Mouse (Mus musculus) embryonic facial prominence, embryonic 11.5 days (tissue): ENCODE results near the gene Hspg2. TPM values are rescaled to one million over a fixed set of nuclear protein-coding genes. Genes with fewer than 3 reads are reported as not detected.

Experiments used
- ATAC-seq: fragments of 200-750 bp; cut with Nextera tagmentation; replicated peaks from 2 replicates; pipeline ENCODE4 v1.8.0; 2017; ENCODE audit warnings: low read depth; ENCODE audit not compliant: insufficient number of reproducible peaks, low FRiP score, low TSS enrichment
- DNase-seq: peaks from one replicate; pipeline ENCODE4 v3.0.0-alpha.2; 2015; ENCODE audit warnings: low spot score
- H3K27ac ChIP-seq: fragments of 300-500 bp; sonication (generic); replicated peaks from 2 replicates; pipeline ENCODE4 v1.5.1; 2014; ENCODE audit warnings: mild to moderate bottlenecking, low read depth, low read length, control low read depth
- H3K27me3 ChIP-seq: fragments of 300-500 bp; sonication (generic); 2 replicates; pipeline ENCODE4 v1.6.1; 2014; ENCODE audit warnings: mild to moderate bottlenecking, low read length, moderate library complexity, mixed read lengths; ENCODE audit not compliant: control insufficient read depth, insufficient read depth
- H3K36me3 ChIP-seq: fragments of 300-500 bp; sonication (generic); replicated peaks from 2 replicates; pipeline ENCODE4 v1.6.1; 2014; ENCODE audit warnings: low read depth, mild to moderate bottlenecking, low read length, moderate library complexity, mixed read lengths; ENCODE audit not compliant: control insufficient read depth, insufficient read depth
- H3K4me1 ChIP-seq: fragments of 300-500 bp; sonication (generic); 2 replicates; pipeline ENCODE4 v1.6.1; 2014; ENCODE audit warnings: low read length, mixed read lengths; ENCODE audit not compliant: control insufficient read depth, insufficient read depth
- H3K4me2 ChIP-seq: fragments of 300-500 bp; sonication (generic); 2 replicates; pipeline ENCODE4 v1.6.1; 2014; ENCODE audit warnings: low read depth, mild to moderate bottlenecking, control low read depth, low read length, moderate library complexity
- H3K4me3 ChIP-seq: fragments of 300-500 bp; sonication (generic); 2 replicates; pipeline ENCODE4 v1.5.1; 2014; ENCODE audit warnings: low read depth, low read length, control low read depth
- H3K9ac ChIP-seq: fragments of 300-500 bp; sonication (generic); replicated peaks from 2 replicates; pipeline ENCODE4 v1.6.1; 2014; ENCODE audit warnings: mild to moderate bottlenecking, control low read depth, low read length
- H3K9me3 ChIP-seq: fragments of 300-500 bp; sonication (generic); replicated peaks from 2 replicates; pipeline ENCODE4 v1.6.1; 2016; ENCODE audit warnings: mild to moderate bottlenecking, low read length, inconsistent platforms, mixed read lengths; ENCODE audit not compliant: control insufficient read depth
- WGBS: fragments of 180-500 bp; shearing (Covaris S2); extraction: QIAGEN DNeasy Blood & Tissue Kit; methylation state at CpG from one replicate; pipeline ENCODE4 v1.1.7; 2014; 5-methylcytosine and 5-hydroxymethylcytosine counted together
- polyA plus RNA-seq: library from polyadenylated mRNA; unstranded; fragments of >200 nt; fragmentation: Nextera tagmentation; extraction: Ambion mirVana; gene quantifications from 2 replicates; pipeline ENCODE4 v1.2.1, GENCODE M21; 2014

The Hspg2 gene
- polyA plus RNA-seq, 1 experiment from 2014 or later = 14.4 TPM

GRCm38 (mm10) chr4:137454582-137454981 is 14.0 kb upstream of the Hspg2 start:
- Histone ChIP-seq H3K9me3 (no peaks in the 10 kb centered on the region), H3K36me3 (no peaks in the 10 kb centered on the region), H3K27ac (no peak overlapping the region), H3K4me1 (no peaks in the 10 kb centered on the region), H3K4me2 (no peak overlapping the region), H3K9ac (no peak overlapping the region), H3K27me3 (no peaks in the 10 kb centered on the region), H3K4me3 (no peak overlapping the region)
- ATAC-seq = no peak
- no peak for DNase-seq
- 89% methylated on average over 14 of the region's 14 CpGs for WGBS

GRCm38 (mm10) chr4:137456581-137456980 is 12.0 kb upstream of the Hspg2 start:
- Histone ChIP-seq H3K9ac (no peak overlapping the region), H3K9me3 (no peaks in the 10 kb centered on the region), H3K4me1 (no peaks in the 10 kb centered on the region), H3K27ac (no peak overlapping the region), H3K4me3 (no peak overlapping the region), H3K36me3 (no peaks in the 10 kb centered on the region), H3K27me3 (no peaks in the 10 kb centered on the region), H3K4me2 (no peak overlapping the region)
- ATAC-seq = no peak
- 85% methylated on average over 12 of the region's 12 CpGs for WGBS
- DNase-seq = no peak

GRCm38 (mm10) chr4:137457292-137457691 is 11.3 kb upstream of the Hspg2 start:
- 87% methylated on average over 4 of the region's 4 CpGs for WGBS
- no peak overlapping the region for H3K4me2 ChIP-seq
- no peaks in the 10 kb centered on the region for H3K4me1 ChIP-seq
- no peak overlapping the region for H3K4me3 ChIP-seq
- H3K9ac ChIP-seq = no peak overlapping the region
- H3K27me3 ChIP-seq = no peaks in the 10 kb centered on the region
- ATAC-seq (no peak), DNase-seq (no peak)
- H3K9me3 ChIP-seq = no peaks in the 10 kb centered on the region
- H3K36me3 ChIP-seq = no peaks in the 10 kb centered on the region
- H3K27ac ChIP-seq = no peak overlapping the region

DNA sequence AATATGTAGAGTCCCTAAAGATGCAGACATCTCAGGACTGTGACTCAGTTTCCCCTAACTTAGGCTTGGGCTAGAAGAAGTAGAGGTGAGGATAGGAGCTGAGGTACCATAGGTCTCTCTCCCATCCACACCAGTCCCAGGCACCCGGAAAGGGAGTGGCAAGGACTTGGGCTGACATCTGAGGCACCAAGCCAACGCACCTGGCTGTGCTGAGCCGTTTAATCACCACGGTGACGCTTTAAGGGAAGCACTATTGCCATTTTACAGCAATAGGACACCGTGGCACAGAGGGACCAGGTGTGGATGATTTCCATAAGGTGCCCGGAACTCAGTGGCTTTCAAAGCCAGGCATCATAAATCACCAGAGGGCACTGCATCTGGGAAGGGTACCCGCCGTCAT is 10.3 kb upstream of the Hspg2 start:
- 89% methylated on average over 9 of the region's 9 CpGs for WGBS
- no peak for ATAC-seq
- Histone ChIP-seq H3K27me3 (no peaks in the 10 kb centered on the region), H3K4me2 (no peak overlapping the region), H3K9me3 (no peaks in the 10 kb centered on the region), H3K36me3 (no peaks in the 10 kb centered on the region), H3K9ac (no peak overlapping the region), H3K4me1 (no peaks in the 10 kb centered on the region), H3K4me3 (no peak overlapping the region), H3K27ac (no peak overlapping the region)
- no peak for DNase-seq

GRCm38 (mm10) chr4:137458861-137459260 is 9.7 kb upstream of the Hspg2 start:
- Histone ChIP-seq H3K27ac (no peak overlapping the region), H3K36me3 (no peaks in the 10 kb centered on the region), H3K9me3 (no peaks in the 10 kb centered on the region), H3K9ac (no peak overlapping the region), H3K4me1 (no peaks in the 10 kb centered on the region), H3K4me3 (no peak overlapping the region), H3K27me3 (no peaks in the 10 kb centered on the region), H3K4me2 (no peak overlapping the region)
- WGBS = 62% methylated on average over 5 of the region's 5 CpGs
- no peak for ATAC-seq
- no peak for DNase-seq

GRCm38 (mm10) chr4:137460676-137461075 is 7.9 kb upstream of the Hspg2 start:
- Histone ChIP-seq H3K4me3 (no peak overlapping the region), H3K9ac (no peak overlapping the region), H3K27ac (no peak overlapping the region; the same call in 1 of the 2 replicates), H3K4me1 (no peaks in the 10 kb centered on the region), H3K36me3 (no peaks in the 10 kb centered on the region), H3K27me3 (no peaks in the 10 kb centered on the region), H3K9me3 (no peaks in the 10 kb centered on the region), H3K4me2 (no peak overlapping the region)
- ATAC-seq = no peak
- no peak for DNase-seq
- WGBS = 64% methylated on average over 14 of the region's 14 CpGs

- H3K4me2 ChIP-seq = no peak overlapping the region
- H3K27ac ChIP-seq = no peak overlapping the region
- ATAC-seq (no peak), DNase-seq (no peak)
- H3K9me3 ChIP-seq = no peaks in the 10 kb centered on the region
- no peaks in the 10 kb centered on the region for H3K4me1 ChIP-seq
- H3K27me3 ChIP-seq = no peaks in the 10 kb centered on the region
- 76% methylated on average over 4 of the region's 4 CpGs for WGBS
- H3K36me3 ChIP-seq = no peaks in the 10 kb centered on the region
- H3K9ac ChIP-seq = no peak overlapping the region
- H3K4me3 ChIP-seq = no peak overlapping the region
These were observed 7.4 kb upstream of the Hspg2 start for GRCm38 (mm10) chr4:137461217-137461616.

- no peak overlapping the region for H3K4me3 ChIP-seq
- 85% methylated on average over 16 of the region's 16 CpGs for WGBS
These were observed 6.4 kb upstream of the Hspg2 start for GRCm38 (mm10) chr4:137461981-137462690.

More at GRCm38 (mm10) chr4:137461981-137462690, 6.4 kb upstream of the Hspg2 start:
- no peak overlapping the region for H3K27ac ChIP-seq
- H3K4me1 ChIP-seq = no peaks in the 10 kb centered on the region
- ATAC-seq (no peak), DNase-seq (no peak)
- H3K9ac ChIP-seq = no peak overlapping the region
- no peaks in the 10 kb centered on the region for H3K27me3 ChIP-seq
- no peak overlapping the region for H3K4me2 ChIP-seq
- H3K9me3 ChIP-seq = no peaks in the 10 kb centered on the region
- H3K36me3 ChIP-seq = no peaks in the 10 kb centered on the region
